Mouse (Mus musculus) lung, adult 2 months (tissue): ENCODE measurements around the gene Gm4565.
"Not testable (repeated sequence)": the region's sequence is repeated elsewhere in the genome, so short reads cannot be mapped to it uniquely, and the experiment has no call there.

ENCODE experiments used
- CTCF ChIP-seq: fragments of 200-500 bp; IDR thresholded peaks from 2 replicates; pipeline ENCODE4 v1.5.1; 2011; ENCODE audit warnings: mild to moderate bottlenecking, low read length, control low read depth; ENCODE audit not compliant: insufficient read depth
- POLR2A ChIP-seq: fragments of 200-500 bp; IDR thresholded peaks from 2 replicates; pipeline ENCODE4 v1.6.1; 2011; ENCODE audit warnings: low read depth, mild to moderate bottlenecking, control low read depth, low read length, borderline replicate concordance; ENCODE audit errors: extremely low read depth

GRCm38 (mm10) chr7:22565243-22565642, 22.7 kb downstream of the Gm4565 start, which contains the start of gene Gm4201:
- not testable (repeated sequence) for TF ChIP-seq CTCF, POLR2A
